ENCODE assay signal across 8 mouse cellular contexts in genomic region chrX:78582854-78583201, GRCm38 (mm10). TPM values are rescaled to one million over a fixed set of nuclear protein-coding genes. Genes with fewer than 3 reads are reported as not detected.
DNase-seq lines count a peak whose midpoint lies in the region; ATAC-seq and TF ChIP-seq lines count a peak whose summit lies in the region.

No protein-coding gene starts in this region.

- H3K9ac ChIP-seq in embryonic facial prominence, embryonic 11.5 days (replicated peaks; ENCODE audit: low read length): peak overlapping the region; percentile 63
- peak overlapping the region; percentile 70 for H3K9ac ChIP-seq in heart, embryonic 11.5 days (ENCODE audit: low read depth, low read length)
- peak overlapping the region; percentile 71 for H3K9ac ChIP-seq in liver, embryonic 12.5 days
- H3K9ac ChIP-seq in midbrain, postnatal 0 days (replicated peaks; ENCODE audit: low read length, poor library complexity, severe bottlenecking): peak overlapping the region; percentile 52

- 29% methylated on average over 12 of the region's 21 CpGs for WGBS in embryonic facial prominence, embryonic 11.5 days
- 8% methylated on average over 18 of the region's 21 CpGs for WGBS in heart, embryonic 11.5 days (ENCODE audit: insufficient replicate concordance)
- WGBS in liver, embryonic 12.5 days (ENCODE audit: insufficient replicate concordance): no CpG with 5 or more reads among the region's 21 CpGs
- WGBS in midbrain, postnatal 0 days: 30% methylated on average over 6 of the region's 21 CpGs

- H3K4me2 ChIP-seq in embryonic facial prominence, embryonic 11.5 days (ENCODE audit: low read depth, low read length): peak overlapping the region; percentile 27
- peak overlapping the region; percentile 56 for H3K4me2 ChIP-seq in heart, embryonic 11.5 days
- peak overlapping the region; percentile 68 for H3K4me2 ChIP-seq in liver, embryonic 12.5 days
- peak overlapping the region; percentile 47 for H3K4me2 ChIP-seq in midbrain, postnatal 0 days (ENCODE audit: low read depth, low read length, poor library complexity, severe bottlenecking)

- no peak for TF ChIP-seq CTCF in midbrain, postnatal 0 days (IDR thresholded peaks at IDR 0.05)

- no peaks in the 10 kb centered on the region for H3K4me1 ChIP-seq in embryonic facial prominence, embryonic 11.5 days (ENCODE audit: control insufficient read depth, insufficient read depth, low read length)
- H3K4me1 ChIP-seq in heart, embryonic 11.5 days (ENCODE audit: control insufficient read depth, insufficient read depth, low read length): no peaks in the 10 kb centered on the region
- no peaks in the 10 kb centered on the region for H3K4me1 ChIP-seq in liver, embryonic 12.5 days
- no peaks in the 10 kb centered on the region for H3K4me1 ChIP-seq in midbrain, postnatal 0 days (ENCODE audit: insufficient read depth, low read length)

- no peaks in the 10 kb centered on the region for H3K36me3 ChIP-seq in embryonic facial prominence, embryonic 11.5 days (replicated peaks; ENCODE audit: control insufficient read depth, insufficient read depth, low read depth, low read length)
- H3K36me3 ChIP-seq in heart, embryonic 11.5 days (ENCODE audit: control insufficient read depth, insufficient read depth, low read length): no peaks in the 10 kb centered on the region
- H3K36me3 ChIP-seq in liver, embryonic 12.5 days: no peaks in the 10 kb centered on the region
- H3K36me3 ChIP-seq in midbrain, postnatal 0 days (ENCODE audit: insufficient read depth, low read length): no peaks in the 10 kb centered on the region

- no peaks in the 10 kb centered on the region for H3K9me3 ChIP-seq in embryonic facial prominence, embryonic 11.5 days (replicated peaks; ENCODE audit: control insufficient read depth, low read length)
- no peaks in the 10 kb centered on the region for H3K9me3 ChIP-seq in heart, embryonic 11.5 days (replicated peaks; ENCODE audit: control insufficient read depth, low read length)
- H3K9me3 ChIP-seq in liver, embryonic 12.5 days (replicated peaks): no peaks in the 10 kb centered on the region
- H3K9me3 ChIP-seq in midbrain, postnatal 0 days (ENCODE audit: low read length): no peaks in the 10 kb centered on the region

- no peaks in the 10 kb centered on the region for H3K27me3 ChIP-seq in embryonic facial prominence, embryonic 11.5 days (ENCODE audit: control insufficient read depth, insufficient read depth, low read length)
- H3K27me3 ChIP-seq in heart, embryonic 11.5 days (ENCODE audit: control insufficient read depth, insufficient read depth, low read length): no peaks in the 10 kb centered on the region
- H3K27me3 ChIP-seq in liver, embryonic 12.5 days (replicated peaks): no peaks in the 10 kb centered on the region
- H3K27me3 ChIP-seq in midbrain, postnatal 0 days (ENCODE audit: insufficient read depth, low read length): no peaks in the 10 kb centered on the region

- peak; percentile 0 to 6 for DNase-seq in urinary bladder, adult 18-20 months (ENCODE audit: low spot score in 2 of 2)
- no peak for DNase-seq in urinary bladder, postnatal 10 days (ENCODE audit: low spot score)
- peak; percentile 67 for DNase-seq in embryonic facial prominence, embryonic 11.5 days (ENCODE audit: low spot score)
- peak; percentile 36 for DNase-seq in kidney, adult 9 months
- DNase-seq in midbrain, postnatal 0 days (ENCODE audit: low spot score): peak; percentile 77
- DNase-seq in thymus, adult 18-20 months: peak; percentile 36 to 60

- peak overlapping the region; percentile 48 for H3K4me3 ChIP-seq in embryonic facial prominence, embryonic 11.5 days (ENCODE audit: low read depth, low read length)
- H3K4me3 ChIP-seq in heart, embryonic 11.5 days (ENCODE audit: low read depth, low read length): peak overlapping the region; percentile 55
- peak overlapping the region; percentile 62 for H3K4me3 ChIP-seq in liver, embryonic 12.5 days
- peak overlapping the region; percentile 50 for H3K4me3 ChIP-seq in midbrain, postnatal 0 days (ENCODE audit: low read depth, low read length)

- H3K27ac ChIP-seq in embryonic facial prominence, embryonic 11.5 days (replicated peaks; ENCODE audit: low read depth, low read length): no peak overlapping the region; the same call in 1 of the 2 replicates
- H3K27ac ChIP-seq in heart, embryonic 11.5 days (ENCODE audit: low read depth, low read length): peak overlapping the region; percentile 73
- H3K27ac ChIP-seq in liver, embryonic 12.5 days: no peak overlapping the region
- H3K27ac ChIP-seq in midbrain, postnatal 0 days (ENCODE audit: low read depth, low read length): no peak overlapping the region

- peak; percentile 72 for ATAC-seq in embryonic facial prominence, embryonic 11.5 days (replicated peaks; ENCODE audit: insufficient number of reproducible peaks, low FRiP score, low TSS enrichment, low read depth)
- no peak; the same call in 1 of the 2 replicates for ATAC-seq in heart, embryonic 11.5 days (replicated peaks; ENCODE audit: insufficient number of reproducible peaks, low FRiP score, low TSS enrichment)
- peak; percentile 67 for ATAC-seq in liver, embryonic 12.5 days
- peak; percentile 76 for ATAC-seq in midbrain, postnatal 0 days (ENCODE audit: low FRiP score)

RNA-seq across cellular contexts. Expression of gene Prrg1, which starts 0.9 kb away (rescaled TPM):
- 13.0 and 13.2 TPM in 2 replicates for polyA plus RNA-seq in embryonic facial prominence, embryonic 11.5 days (2014; fragmentation: Nextera tagmentation; extraction: Ambion mirVana)
- 6.1 and 6.7 TPM in 2 replicates for polyA plus RNA-seq in heart, embryonic 11.5 days (2014; fragmentation: Nextera tagmentation; extraction: Ambion mirVana)
- 2.6 and 3.2 TPM in 2 replicates for polyA plus RNA-seq in liver, embryonic 12.5 days (2016; fragmentation: Nextera tagmentation; extraction: Ambion mirVana)
- total RNA-seq in midbrain, postnatal 0 days (2014; rRNA removed): 7.3 and 20.3 TPM in 2 replicates
- polyA plus RNA-seq in midbrain, postnatal 0 days (2015; fragmentation: Nextera tagmentation; extraction: Ambion mirVana): 3.4 and 3.7 TPM in 2 replicates
